Mouse (Mus musculus) limb, embryonic 15.5 days (tissue): ENCODE results near the gene Tmbim6. TPM values are rescaled to one million over a fixed set of nuclear protein-coding genes. Genes with fewer than 3 reads are reported as not detected.

Source experiments
- ATAC-seq: fragments of 200-750 bp; cut with Nextera tagmentation; 2 replicates; pipeline ENCODE4 v1.8.0; 2017; ENCODE audit warnings: low read depth, moderate TSS enrichment; ENCODE audit not compliant: insufficient number of reproducible peaks, low FRiP score, low TSS enrichment
- H3K27ac ChIP-seq: fragments of 300-500 bp; sonication (generic); 2 replicates; pipeline ENCODE4 v1.5.1; 2015; ENCODE audit warnings: moderate library complexity, mild to moderate bottlenecking, inconsistent platforms
- H3K27me3 ChIP-seq: fragments of 300-500 bp; sonication (generic); 2 replicates; pipeline ENCODE4 v1.6.1; 2015; ENCODE audit warnings: inconsistent platforms
- H3K36me3 ChIP-seq: fragments of 300-500 bp; sonication (generic); 2 replicates; pipeline ENCODE4 v1.6.1; 2015; ENCODE audit warnings: inconsistent platforms
- H3K4me1 ChIP-seq: fragments of 300-500 bp; sonication (generic); 2 replicates; pipeline ENCODE4 v1.6.1; 2015; ENCODE audit warnings: inconsistent platforms
- H3K4me2 ChIP-seq: fragments of 300-500 bp; sonication (generic); 2 replicates; pipeline ENCODE4 v1.6.1; 2015; ENCODE audit warnings: mild to moderate bottlenecking, inconsistent platforms
- H3K4me3 ChIP-seq: fragments of 300-500 bp; sonication (generic); 2 replicates; pipeline ENCODE4 v1.5.1; 2015; ENCODE audit warnings: mild to moderate bottlenecking, inconsistent platforms
- H3K9ac ChIP-seq: fragments of 300-500 bp; sonication (generic); 2 replicates; pipeline ENCODE4 v1.6.1; 2015; ENCODE audit warnings: inconsistent platforms
- H3K9me3 ChIP-seq: fragments of 300-500 bp; sonication (generic); 2 replicates; pipeline ENCODE4 v1.6.1; 2016; ENCODE audit warnings: inconsistent platforms
- WGBS: fragments of 180-500 bp; shearing (Covaris S2); methylation state at CpG from one replicate; pipeline ENCODE4 v1.1.7; 2015; 5-methylcytosine and 5-hydroxymethylcytosine counted together
- polyA plus RNA-seq: library from polyadenylated mRNA; unstranded; fragments of >200 nt; fragmentation: Nextera tagmentation; extraction: Ambion mirVana; gene quantifications from 2 replicates; pipeline ENCODE4 v1.2.1, GENCODE M21; 2015

The Tmbim6 gene
- polyA plus RNA-seq, 1 experiment from 2014 or later, result 327 TPM

- peaks cover 79% of the 10 kb centered on the region for H3K36me3 ChIP-seq
- H3K4me3 ChIP-seq, result no peak overlapping the region
- no peak for ATAC-seq
- H3K27ac ChIP-seq, result no peak overlapping the region
- no peaks in the 10 kb centered on the region for H3K9me3 ChIP-seq
- no peaks in the 10 kb centered on the region for H3K27me3 ChIP-seq
- H3K4me2 ChIP-seq, result no peak overlapping the region
- H3K9ac ChIP-seq, result no peak overlapping the region
- no peaks in the 10 kb centered on the region for H3K4me1 ChIP-seq
- 86% methylated on average over 9 of the region's 9 CpGs for WGBS
Measured at GRCm38 (mm10) chr15:99405150-99405549, 12.5 kb downstream of the Tmbim6 start.

- Histone ChIP-seq H3K9me3 (no peaks in the 10 kb centered on the region), H3K9ac (no peak overlapping the region), H3K27ac (no peak overlapping the region), H3K4me1 (0 out of 2 replicates have a peak, but pooled peaks cover 3% of the 10 kb centered on the region), H3K4me3 (no peak overlapping the region), H3K27me3 (no peaks in the 10 kb centered on the region), H3K36me3 (peaks cover 82% of the 10 kb centered on the region), H3K4me2 (no peak overlapping the region)
- ATAC-seq, result no peak
- 90% methylated on average over 15 of the region's 15 CpGs for WGBS
Measured at GRCm38 (mm10) chr15:99406986-99407570, 14.4 kb downstream of the Tmbim6 start.

GRCm38 (mm10) chr15:99408845-99409244 lies 16.2 kb downstream of the Tmbim6 start:
- Histone ChIP-seq H3K4me1 (0 out of 2 replicates have a peak, but pooled peaks cover 3% of the 10 kb centered on the region), H3K9ac (no peak overlapping the region), H3K9me3 (no peaks in the 10 kb centered on the region), H3K36me3 (peaks cover 67% of the 10 kb centered on the region), H3K4me3 (no peak overlapping the region), H3K27ac (no peak overlapping the region), H3K4me2 (no peak overlapping the region), H3K27me3 (no peaks in the 10 kb centered on the region)
- no peak for ATAC-seq
- WGBS, result 79% methylated on average over 9 of the region's 9 CpGs

GRCm38 (mm10) chr15:99411747-99412146 lies 19.1 kb downstream of the Tmbim6 start:
- peaks cover 7% of the 10 kb centered on the region; the same call in 1 of the 2 replicates for H3K4me1 ChIP-seq
- H3K27me3 ChIP-seq, result no peaks in the 10 kb centered on the region
- peaks cover 38% of the 10 kb centered on the region for H3K36me3 ChIP-seq
- H3K4me2 ChIP-seq, result 0 out of 2 replicates have a peak overlapping the region, but pooled peaks have one; percentile 5
- no peak overlapping the region for H3K4me3 ChIP-seq
- WGBS, result 53% methylated on average over 14 of the region's 14 CpGs
- no peaks in the 10 kb centered on the region for H3K9me3 ChIP-seq
- no peak for ATAC-seq
- H3K9ac ChIP-seq, result no peak overlapping the region
- H3K27ac ChIP-seq, result no peak overlapping the region

- Histone ChIP-seq H3K9ac (no peak overlapping the region), H3K27me3 (no peaks in the 10 kb centered on the region), H3K27ac (no peak overlapping the region), H3K36me3 (no peaks in the 10 kb centered on the region), H3K4me2 (no peak overlapping the region), H3K9me3 (no peaks in the 10 kb centered on the region), H3K4me3 (no peak overlapping the region), H3K4me1 (peaks cover 29% of the 10 kb centered on the region)
- 12% methylated on average over 2 of the region's 2 CpGs for WGBS
- ATAC-seq, result no peak
Measured at GRCm38 (mm10) chr15:99415793-99416192, 23.1 kb downstream of the Tmbim6 start.

GRCm38 (mm10) chr15:99416348-99416882 lies 23.7 kb downstream of the Tmbim6 start:
- Histone ChIP-seq H3K36me3 (no peaks in the 10 kb centered on the region), H3K4me1 (peaks cover 35% of the 10 kb centered on the region), H3K27me3 (no peaks in the 10 kb centered on the region), H3K9ac (no peak overlapping the region), H3K27ac (no peak overlapping the region), H3K4me2 (no peak overlapping the region), H3K9me3 (no peaks in the 10 kb centered on the region), H3K4me3 (no peak overlapping the region)
- 15% methylated on average over 13 of the region's 13 CpGs for WGBS
- ATAC-seq, result no peak

- Histone ChIP-seq H3K27me3 (no peaks in the 10 kb centered on the region), H3K36me3 (peaks cover 5% of the 10 kb centered on the region), H3K4me3 (no peak overlapping the region), H3K27ac (no peak overlapping the region), H3K4me1 (peaks cover 37% of the 10 kb centered on the region), H3K9me3 (no peaks in the 10 kb centered on the region), H3K9ac (no peak overlapping the region), H3K4me2 (no peak overlapping the region)
- no peak for ATAC-seq
- WGBS, result 35% methylated on average over 4 of the region's 4 CpGs
Measured at GRCm38 (mm10) chr15:99416957-99417356, 24.3 kb downstream of the Tmbim6 start.

- H3K4me2 ChIP-seq, result no peak overlapping the region
- H3K4me1 ChIP-seq, result peaks cover 42% of the 10 kb centered on the region
- H3K9me3 ChIP-seq, result no peaks in the 10 kb centered on the region
- H3K27ac ChIP-seq, result peak overlapping the region; percentile 51
- no peak for ATAC-seq
- no peak overlapping the region for H3K4me3 ChIP-seq
- no peak overlapping the region for H3K9ac ChIP-seq
- peaks cover 13% of the 10 kb centered on the region for H3K36me3 ChIP-seq
- 25% methylated on average over 17 of the region's 17 CpGs for WGBS
- no peaks in the 10 kb centered on the region for H3K27me3 ChIP-seq
Measured at GRCm38 (mm10) chr15:99417692-99418271, 25.1 kb downstream of the Tmbim6 start.

- no peak for ATAC-seq
- WGBS, result 13% methylated on average over 4 of the region's 5 CpGs
- peak overlapping the region; percentile 92 for H3K27ac ChIP-seq
- H3K9me3 ChIP-seq, result no peaks in the 10 kb centered on the region
- peak overlapping the region; percentile 14; the same call in 1 of the 2 replicates for H3K4me3 ChIP-seq
- peaks cover 46% of the 10 kb centered on the region for H3K4me1 ChIP-seq
- no peak overlapping the region for H3K9ac ChIP-seq
- H3K36me3 ChIP-seq, result peaks cover 36% of the 10 kb centered on the region
- H3K27me3 ChIP-seq, result no peaks in the 10 kb centered on the region
- peak overlapping the region; percentile 40 for H3K4me2 ChIP-seq
Measured at GRCm38 (mm10) chr15:99420101-99420500, 27.4 kb downstream of the Tmbim6 start.

GRCm38 (mm10) chr15:99420521-99421014 lies 27.9 kb downstream of the Tmbim6 start:
- no peaks in the 10 kb centered on the region for H3K9me3 ChIP-seq
- peak overlapping the region; percentile 14 for H3K4me3 ChIP-seq
- no peaks in the 10 kb centered on the region for H3K27me3 ChIP-seq
- ATAC-seq, result peak; percentile 74
- peaks cover 40% of the 10 kb centered on the region for H3K36me3 ChIP-seq
- 6% methylated on average over 12 of the region's 12 CpGs for WGBS
- peaks cover 49% of the 10 kb centered on the region for H3K4me1 ChIP-seq
- no peak overlapping the region for H3K9ac ChIP-seq
- peak overlapping the region; percentile 92 for H3K27ac ChIP-seq
- H3K4me2 ChIP-seq, result peak overlapping the region; percentile 40

- no peak for ATAC-seq
- H3K27ac ChIP-seq, result peak overlapping the region; percentile 92
- H3K9me3 ChIP-seq, result no peaks in the 10 kb centered on the region
- H3K4me3 ChIP-seq, result no peak overlapping the region
- 61% methylated on average over 9 of the region's 9 CpGs for WGBS
- H3K9ac ChIP-seq, result no peak overlapping the region
- peak overlapping the region; percentile 40; the same call in 1 of the 2 replicates for H3K4me2 ChIP-seq
- peaks cover 48% of the 10 kb centered on the region for H3K4me1 ChIP-seq
- H3K27me3 ChIP-seq, result no peaks in the 10 kb centered on the region
- peaks cover 46% of the 10 kb centered on the region for H3K36me3 ChIP-seq
Measured at GRCm38 (mm10) chr15:99421152-99421551, 28.5 kb downstream of the Tmbim6 start.

GRCm38 (mm10) chr15:99421676-99422075 lies 29.0 kb downstream of the Tmbim6 start:
- no peak overlapping the region for H3K4me3 ChIP-seq
- peaks cover 45% of the 10 kb centered on the region for H3K4me1 ChIP-seq
- H3K9ac ChIP-seq, result no peak overlapping the region
- H3K27ac ChIP-seq, result peak overlapping the region; percentile 92
- WGBS, result 76% methylated on average over 8 of the region's 8 CpGs
- peaks cover 51% of the 10 kb centered on the region for H3K36me3 ChIP-seq
- no peak for ATAC-seq
- no peak overlapping the region for H3K4me2 ChIP-seq
- H3K9me3 ChIP-seq, result no peaks in the 10 kb centered on the region
- H3K27me3 ChIP-seq, result no peaks in the 10 kb centered on the region
